Mouse (Mus musculus) midbrain, embryonic 16.5 days (tissue): ENCODE results near the gene Gprc5a. TPM values are rescaled to one million over a fixed set of nuclear protein-coding genes. Genes with fewer than 3 reads are reported as not detected.

Experiments
- ATAC-seq: fragments of 200-750 bp; cut with Nextera tagmentation; 2 replicates; pipeline ENCODE4 v1.8.0; 2017; ENCODE audit warnings: moderate TSS enrichment
- H3K27ac ChIP-seq: fragments of 300-500 bp; sonication (generic); 2 replicates; pipeline ENCODE4 v1.5.1; 2014; ENCODE audit warnings: mild to moderate bottlenecking, low read length, mixed read lengths
- H3K27me3 ChIP-seq: fragments of 300-500 bp; sonication (generic); 2 replicates; pipeline ENCODE4 v1.6.1; 2014; ENCODE audit warnings: low read depth, low read length, mixed read lengths; ENCODE audit not compliant: control insufficient read depth, insufficient read depth
- H3K36me3 ChIP-seq: fragments of 300-500 bp; sonication (generic); 2 replicates; pipeline ENCODE4 v1.6.1; 2014; ENCODE audit warnings: mild to moderate bottlenecking, low read length, moderate library complexity, mixed read lengths; ENCODE audit not compliant: control insufficient read depth, insufficient read depth
- H3K4me1 ChIP-seq: fragments of 300-500 bp; sonication (generic); 2 replicates; pipeline ENCODE4 v1.6.1; 2014; ENCODE audit warnings: mild to moderate bottlenecking, low read length, mixed read lengths; ENCODE audit not compliant: control insufficient read depth, insufficient read depth
- H3K4me2 ChIP-seq: fragments of 300-500 bp; sonication (generic); 2 replicates; pipeline ENCODE4 v1.6.1; 2014; ENCODE audit warnings: mild to moderate bottlenecking, low read length, mixed read lengths
- H3K4me3 ChIP-seq: fragments of 300-500 bp; sonication (generic); 2 replicates; pipeline ENCODE4 v1.5.1; 2014; ENCODE audit warnings: low read depth, mild to moderate bottlenecking, low read length, moderate library complexity, mixed read lengths
- H3K9ac ChIP-seq: fragments of 300-500 bp; sonication (generic); 2 replicates; pipeline ENCODE4 v1.6.1; 2014; ENCODE audit warnings: low read depth, low read length, mixed read lengths
- H3K9me3 ChIP-seq: fragments of 300-500 bp; sonication (generic); replicated peaks from 2 replicates; pipeline ENCODE4 v1.6.1; 2014; ENCODE audit warnings: mild to moderate bottlenecking, low read length, mixed read lengths; ENCODE audit not compliant: control insufficient read depth, poor library complexity, severe bottlenecking
- WGBS: fragments of 180-500 bp; shearing (Covaris S2); extraction: QIAGEN DNeasy Blood & Tissue Kit; methylation state at CpG from one replicate; pipeline ENCODE4 v1.1.7; 2014; 5-methylcytosine and 5-hydroxymethylcytosine counted together
- polyA plus RNA-seq: library from polyadenylated mRNA; unstranded; fragments of >200 nt; fragmentation: Nextera tagmentation; extraction: Ambion mirVana; gene quantifications from 2 replicates; pipeline ENCODE4 v1.2.1, GENCODE M21; 2015

The Gprc5a gene
- polyA plus RNA-seq, 1 experiment from 2014 or later, result 0.20 TPM

- peaks cover 7% of the 10 kb centered on the region; the same call in 1 of the 2 replicates for H3K4me1 ChIP-seq
- no peak overlapping the region for H3K27ac ChIP-seq
- H3K9ac ChIP-seq, result no peak overlapping the region
- H3K4me2 ChIP-seq, result no peak overlapping the region
- no peaks in the 10 kb centered on the region for H3K36me3 ChIP-seq
- no peak for ATAC-seq
- H3K4me3 ChIP-seq, result no peak overlapping the region
- no peaks in the 10 kb centered on the region for H3K9me3 ChIP-seq
- 32% methylated on average over 3 of the region's 3 CpGs for WGBS
- no peaks in the 10 kb centered on the region for H3K27me3 ChIP-seq
These were observed 26.8 kb upstream of the Gprc5a start for GRCm38 (mm10) chr6:135038674-135039073.

- Histone ChIP-seq H3K27me3 (no peaks in the 10 kb centered on the region), H3K9ac (no peak overlapping the region), H3K36me3 (no peaks in the 10 kb centered on the region), H3K9me3 (no peaks in the 10 kb centered on the region), H3K27ac (no peak overlapping the region), H3K4me3 (peak overlapping the region; percentile 10; the same call in 1 of the 2 replicates), H3K4me1 (peaks cover 7% of the 10 kb centered on the region; the same call in 1 of the 2 replicates), H3K4me2 (peak overlapping the region; percentile 43)
- 7% methylated on average over 21 of the region's 21 CpGs for WGBS
- ATAC-seq, result peak; percentile 39; the same call in 1 of the 2 replicates
These were observed 25.1 kb upstream of the Gprc5a start for GRCm38 (mm10) chr6:135040275-135040871.

GRCm38 (mm10) chr6:135041930-135042329 is 23.5 kb upstream of the Gprc5a start:
- WGBS, result 47% methylated on average over 3 of the region's 3 CpGs
- H3K4me2 ChIP-seq, result no peak overlapping the region
- no peaks in the 10 kb centered on the region for H3K36me3 ChIP-seq
- no peak overlapping the region for H3K9ac ChIP-seq
- no peaks in the 10 kb centered on the region for H3K9me3 ChIP-seq
- peaks cover 7% of the 10 kb centered on the region; the same call in 1 of the 2 replicates for H3K4me1 ChIP-seq
- no peak overlapping the region for H3K4me3 ChIP-seq
- H3K27ac ChIP-seq, result no peak overlapping the region
- no peak for ATAC-seq
- no peaks in the 10 kb centered on the region for H3K27me3 ChIP-seq

- Histone ChIP-seq H3K9ac (no peak overlapping the region), H3K4me1 (no peaks in the 10 kb centered on the region), H3K27me3 (peaks cover 3% of the 10 kb centered on the region; the same call in 1 of the 2 replicates), H3K27ac (no peak overlapping the region), H3K4me2 (no peak overlapping the region), H3K4me3 (no peak overlapping the region), H3K36me3 (no peaks in the 10 kb centered on the region), H3K9me3 (no peaks in the 10 kb centered on the region)
- 81% methylated on average over 9 of the region's 9 CpGs for WGBS
- no peak for ATAC-seq
These were observed 18.2 kb upstream of the Gprc5a start for GRCm38 (mm10) chr6:135047276-135047675.

- Histone ChIP-seq H3K27ac (no peak overlapping the region), H3K36me3 (no peaks in the 10 kb centered on the region), H3K27me3 (peaks cover 3% of the 10 kb centered on the region; the same call in 1 of the 2 replicates), H3K9ac (no peak overlapping the region), H3K4me2 (no peak overlapping the region), H3K4me3 (no peak overlapping the region), H3K9me3 (no peaks in the 10 kb centered on the region), H3K4me1 (no peaks in the 10 kb centered on the region)
- WGBS, result 91% methylated on average over 6 of the region's 6 CpGs
- ATAC-seq, result no peak
These were observed 16.9 kb upstream of the Gprc5a start for GRCm38 (mm10) chr6:135048509-135048908.

GRCm38 (mm10) chr6:135048956-135049355 is 16.5 kb upstream of the Gprc5a start:
- ATAC-seq, result no peak
- Histone ChIP-seq H3K4me2 (no peak overlapping the region), H3K36me3 (no peaks in the 10 kb centered on the region), H3K27ac (no peak overlapping the region), H3K27me3 (peaks cover 3% of the 10 kb centered on the region; the same call in 1 of the 2 replicates), H3K9ac (no peak overlapping the region), H3K4me3 (no peak overlapping the region), H3K4me1 (no peaks in the 10 kb centered on the region), H3K9me3 (no peaks in the 10 kb centered on the region)
- WGBS, result 84% methylated on average over 16 of the region's 16 CpGs

GRCm38 (mm10) chr6:135053789-135054188 is 11.7 kb upstream of the Gprc5a start:
- ATAC-seq, result no peak
- WGBS, result 72% methylated on average over 3 of the region's 3 CpGs
- H3K4me1 ChIP-seq, result no peaks in the 10 kb centered on the region

GRCm38 (mm10) chr6:135055882-135056281 is 9.6 kb upstream of the Gprc5a start:
- 65% methylated on average over 4 of the region's 4 CpGs for WGBS
- H3K27ac ChIP-seq, result no peak overlapping the region
- H3K36me3 ChIP-seq, result no peaks in the 10 kb centered on the region
- H3K27me3 ChIP-seq, result no peaks in the 10 kb centered on the region
- H3K4me3 ChIP-seq, result no peak overlapping the region
- H3K4me2 ChIP-seq, result no peak overlapping the region
- no peak for ATAC-seq
- H3K9ac ChIP-seq, result no peak overlapping the region
- H3K9me3 ChIP-seq, result no peaks in the 10 kb centered on the region
- no peaks in the 10 kb centered on the region for H3K4me1 ChIP-seq

More at GRCm38 (mm10) chr6:135053789-135054188, 11.7 kb upstream of the Gprc5a start:
- Histone ChIP-seq H3K27ac (no peak overlapping the region), H3K36me3 (no peaks in the 10 kb centered on the region), H3K9me3 (no peaks in the 10 kb centered on the region), H3K27me3 (no peaks in the 10 kb centered on the region), H3K9ac (no peak overlapping the region), H3K4me3 (no peak overlapping the region), H3K4me2 (no peak overlapping the region)

- 94% methylated on average over 4 of the region's 4 CpGs for WGBS
- no peak overlapping the region for H3K9ac ChIP-seq
- H3K4me2 ChIP-seq, result no peak overlapping the region
- no peak overlapping the region for H3K4me3 ChIP-seq
- H3K36me3 ChIP-seq, result no peaks in the 10 kb centered on the region
- peaks cover 5% of the 10 kb centered on the region for H3K4me1 ChIP-seq
- no peaks in the 10 kb centered on the region for H3K9me3 ChIP-seq
- no peak for ATAC-seq
- peaks cover 7% of the 10 kb centered on the region; the same call in 1 of the 2 replicates for H3K27me3 ChIP-seq
- H3K27ac ChIP-seq, result no peak overlapping the region
These were observed 4.7 kb upstream of the Gprc5a start for GRCm38 (mm10) chr6:135060728-135061127.
